Mouse (Mus musculus): ENCODE measurements around the gene Mcoln1. TPM values are rescaled to one million over a fixed set of nuclear protein-coding genes. Genes with fewer than 3 reads are reported as not detected.

Gene Mcoln1
- polyA plus RNA-seq, 1 experiment, result 295 TPM

GRCm38 (mm10) chr8:3522007-3522697 is 21.9 kb downstream of the Mcoln1 start:
- TF ChIP-seq POLR2A (IDR thresholded peaks at IDR 0.05; ENCODE audit: borderline replicate concordance, insufficient read depth, low read length), result no peak
- TF ChIP-seq CTCF (IDR thresholded peaks at IDR 0.05; ENCODE audit: borderline replicate concordance, insufficient read depth, low read depth, low read length), result no peak
- no peak overlapping the region for H3K27ac ChIP-seq (ENCODE audit: insufficient read depth, low read length)
- H3K4me1 ChIP-seq (ENCODE audit: control insufficient read depth, insufficient read depth, low read length), result no peaks in the 10 kb centered on the region
- H3K4me3 ChIP-seq (replicated peaks; ENCODE audit: insufficient read depth, low read depth, low read length), result no peak overlapping the region
- WGBS, result 92% methylated on average over 13 of the region's 13 CpGs
- no peaks in the 10 kb centered on the region for H3K27me3 ChIP-seq (ENCODE audit: control insufficient read depth, insufficient read depth, low read length)
- no peak for DNase-seq

- 91% methylated on average over 5 of the region's 5 CpGs for WGBS
- Histone ChIP-seq H3K27me3 (ENCODE audit: control insufficient read depth, insufficient read depth, low read length) (no peaks in the 10 kb centered on the region), H3K4me3 (replicated peaks; ENCODE audit: insufficient read depth, low read depth, low read length) (no peak overlapping the region), H3K4me1 (ENCODE audit: control insufficient read depth, insufficient read depth, low read length) (no peaks in the 10 kb centered on the region), H3K27ac (ENCODE audit: insufficient read depth, low read length) (no peak overlapping the region)
- no peak for DNase-seq
- TF ChIP-seq POLR2A (IDR thresholded peaks at IDR 0.05; ENCODE audit: borderline replicate concordance, insufficient read depth, low read length) (no peak), CTCF (IDR thresholded peaks at IDR 0.05; ENCODE audit: borderline replicate concordance, insufficient read depth, low read depth, low read length) (no peak)
These were observed 30.6 kb downstream of the Mcoln1 start for GRCm38 (mm10) chr8:3530816-3531215.

- no peak overlapping the region for H3K4me3 ChIP-seq (replicated peaks; ENCODE audit: insufficient read depth, low read depth, low read length)
- WGBS, result 95% methylated on average over 18 of the region's 18 CpGs
- H3K27me3 ChIP-seq (ENCODE audit: control insufficient read depth, insufficient read depth, low read length), result no peaks in the 10 kb centered on the region
- no peak for DNase-seq
- TF ChIP-seq CTCF (IDR thresholded peaks at IDR 0.05; ENCODE audit: borderline replicate concordance, insufficient read depth, low read depth, low read length), result no peak
- TF ChIP-seq POLR2A (IDR thresholded peaks at IDR 0.05; ENCODE audit: borderline replicate concordance, insufficient read depth, low read length), result no peak
- H3K4me1 ChIP-seq (ENCODE audit: control insufficient read depth, insufficient read depth, low read length), result no peaks in the 10 kb centered on the region
- no peak overlapping the region for H3K27ac ChIP-seq (ENCODE audit: insufficient read depth, low read length)
These were observed 31.7 kb downstream of the Mcoln1 start for GRCm38 (mm10) chr8:3531936-3532335.

GRCm38 (mm10) chr8:3536053-3536841 is 36.0 kb downstream of the Mcoln1 start:
- DNase-seq, result no peak
- Histone ChIP-seq H3K27ac (ENCODE audit: insufficient read depth, low read length) (no peak overlapping the region), H3K4me1 (ENCODE audit: control insufficient read depth, insufficient read depth, low read length) (no peaks in the 10 kb centered on the region), H3K4me3 (replicated peaks; ENCODE audit: insufficient read depth, low read depth, low read length) (no peak overlapping the region), H3K27me3 (ENCODE audit: control insufficient read depth, insufficient read depth, low read length) (no peaks in the 10 kb centered on the region)
- TF ChIP-seq POLR2A (IDR thresholded peaks at IDR 0.05; ENCODE audit: borderline replicate concordance, insufficient read depth, low read length), result no peak
- TF ChIP-seq CTCF (IDR thresholded peaks at IDR 0.05; ENCODE audit: borderline replicate concordance, insufficient read depth, low read depth, low read length), result no peak
- WGBS, result 67% methylated on average over 15 of the region's 15 CpGs

- TF ChIP-seq POLR2A (IDR thresholded peaks at IDR 0.05; ENCODE audit: borderline replicate concordance, insufficient read depth, low read length), result no peak
- no peak for TF ChIP-seq CTCF (IDR thresholded peaks at IDR 0.05; ENCODE audit: borderline replicate concordance, insufficient read depth, low read depth, low read length)
- H3K27ac ChIP-seq (ENCODE audit: insufficient read depth, low read length), result no peak overlapping the region
- no peaks in the 10 kb centered on the region for H3K27me3 ChIP-seq (ENCODE audit: control insufficient read depth, insufficient read depth, low read length)
- no peak overlapping the region for H3K4me3 ChIP-seq (replicated peaks; ENCODE audit: insufficient read depth, low read depth, low read length)
- no peaks in the 10 kb centered on the region for H3K4me1 ChIP-seq (ENCODE audit: control insufficient read depth, insufficient read depth, low read length)
- no peak for DNase-seq
- 92% methylated on average over 9 of the region's 9 CpGs for WGBS
These were observed 36.7 kb downstream of the Mcoln1 start for GRCm38 (mm10) chr8:3536940-3537339.

GRCm38 (mm10) chr8:3537666-3538065 is 37.4 kb downstream of the Mcoln1 start:
- no peak for DNase-seq
- TF ChIP-seq CTCF (IDR thresholded peaks at IDR 0.05; ENCODE audit: borderline replicate concordance, insufficient read depth, low read depth, low read length), result no peak
- TF ChIP-seq POLR2A (IDR thresholded peaks at IDR 0.05; ENCODE audit: borderline replicate concordance, insufficient read depth, low read length), result no peak
- no peak overlapping the region for H3K27ac ChIP-seq (ENCODE audit: insufficient read depth, low read length)
- H3K27me3 ChIP-seq (ENCODE audit: control insufficient read depth, insufficient read depth, low read length), result no peaks in the 10 kb centered on the region
- WGBS, result 91% methylated on average over 26 of the region's 26 CpGs
- H3K4me1 ChIP-seq (ENCODE audit: control insufficient read depth, insufficient read depth, low read length), result no peaks in the 10 kb centered on the region
- H3K4me3 ChIP-seq (replicated peaks; ENCODE audit: insufficient read depth, low read depth, low read length), result no peak overlapping the region

- Histone ChIP-seq H3K27me3 (ENCODE audit: control insufficient read depth, insufficient read depth, low read length) (no peaks in the 10 kb centered on the region), H3K4me3 (replicated peaks; ENCODE audit: insufficient read depth, low read depth, low read length) (no peak overlapping the region), H3K27ac (ENCODE audit: insufficient read depth, low read length) (no peak overlapping the region), H3K4me1 (ENCODE audit: control insufficient read depth, insufficient read depth, low read length) (no peaks in the 10 kb centered on the region)
- whole genome bisulfite sequencing, result 84% methylated on average over 7 of the region's 7 CpGs
- no peak for TF ChIP-seq CTCF (IDR thresholded peaks at IDR 0.05; ENCODE audit: borderline replicate concordance, insufficient read depth, low read depth, low read length)
- TF ChIP-seq POLR2A (IDR thresholded peaks at IDR 0.05; ENCODE audit: borderline replicate concordance, insufficient read depth, low read length), result no peak
- no peak for DNase-seq
These were observed 38.9 kb downstream of the Mcoln1 start for GRCm38 (mm10) chr8:3539146-3539545.

- 94% methylated on average over 4 of the region's 4 CpGs for WGBS
- no peak for DNase-seq
- H3K4me1 ChIP-seq (ENCODE audit: control insufficient read depth, insufficient read depth, low read length), result no peaks in the 10 kb centered on the region
- H3K4me3 ChIP-seq (replicated peaks; ENCODE audit: insufficient read depth, low read depth, low read length), result no peak overlapping the region
- H3K27me3 ChIP-seq (ENCODE audit: control insufficient read depth, insufficient read depth, low read length), result no peaks in the 10 kb centered on the region
- no peak for TF ChIP-seq CTCF (IDR thresholded peaks at IDR 0.05; ENCODE audit: borderline replicate concordance, insufficient read depth, low read depth, low read length)
- no peak for TF ChIP-seq POLR2A (IDR thresholded peaks at IDR 0.05; ENCODE audit: borderline replicate concordance, insufficient read depth, low read length)
- no peak overlapping the region for H3K27ac ChIP-seq (ENCODE audit: insufficient read depth, low read length)
These were observed 39.8 kb downstream of the Mcoln1 start for GRCm38 (mm10) chr8:3540076-3540475.
